Mouse (Mus musculus) T-helper 17 cell (primary cell): ENCODE results near the gene Anxa9.

ENCODE experiments used
- in situ Hi-C, 2 experiments: fragments of 300-600 bp; cut with MboI, MseI; formaldehyde crosslinking; loops; 1 replicate in 1 of 2; 2 replicates in 1 of 2; pipeline ENCODE4 v1.15.1; 2025; ENCODE audit warnings: high pct_unique_total_duplicates in 2 of 2

Gene Anxa9

DNA sequence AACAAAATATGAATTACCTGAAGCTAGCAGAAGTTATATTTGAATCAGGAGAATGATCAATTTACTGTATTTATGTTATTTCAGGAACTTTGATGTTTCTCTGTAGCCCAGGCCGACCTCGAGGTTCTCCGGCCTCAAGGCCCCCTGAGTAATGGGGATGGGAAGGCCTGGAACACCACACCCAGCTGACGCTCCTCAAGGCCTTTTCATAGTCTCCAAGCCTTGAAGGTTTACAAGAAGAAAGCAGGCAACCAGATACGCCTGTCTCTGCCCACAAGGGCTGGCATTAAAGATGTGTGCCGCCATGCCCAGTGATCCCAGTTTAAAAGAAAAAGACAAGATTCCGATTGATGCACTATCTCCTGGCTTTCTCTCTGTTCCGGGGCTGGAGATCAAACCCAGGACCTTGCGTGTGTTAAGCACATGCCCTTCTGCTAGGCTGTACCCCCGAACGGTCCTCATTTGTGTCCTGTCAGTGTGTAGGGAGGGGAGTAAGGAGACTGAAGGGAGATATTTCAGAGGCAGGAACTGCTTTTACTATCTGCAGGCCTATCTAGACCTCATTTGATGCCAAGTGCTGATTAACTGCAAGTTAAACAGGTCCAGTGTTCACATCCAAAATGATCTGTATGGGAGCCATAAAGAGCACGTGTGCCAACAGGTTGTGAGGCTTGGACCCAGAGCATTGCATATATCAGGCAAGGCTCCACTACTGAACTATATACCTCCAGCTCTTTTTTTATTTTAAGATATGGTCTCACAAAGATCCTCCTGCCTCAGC lies 22.3 kb downstream of the Anxa9 start:
- in situ Hi-C loops = no loop called here

DNA sequence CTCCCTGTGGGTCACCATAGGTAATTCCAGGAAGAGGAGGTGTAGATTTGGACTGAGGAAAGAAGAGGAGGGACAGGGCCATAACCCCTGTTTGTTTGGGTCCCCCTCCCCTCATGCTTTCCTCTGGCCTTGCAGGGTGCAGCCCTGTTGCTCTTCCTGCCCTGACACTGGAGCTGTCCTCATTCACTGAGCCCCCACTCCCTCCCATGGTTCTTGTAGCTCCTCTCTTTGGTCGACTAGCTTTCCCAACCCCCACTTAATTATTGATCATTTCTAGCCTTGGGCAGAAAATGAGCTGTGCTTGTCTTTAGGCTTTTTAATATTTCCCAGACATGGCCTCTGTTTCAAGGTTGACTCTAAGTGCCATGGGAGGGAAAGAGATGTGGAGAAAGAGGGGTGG lies 22.9 kb downstream of the Anxa9 start:
- in situ Hi-C loops = no loop called here

DNA sequence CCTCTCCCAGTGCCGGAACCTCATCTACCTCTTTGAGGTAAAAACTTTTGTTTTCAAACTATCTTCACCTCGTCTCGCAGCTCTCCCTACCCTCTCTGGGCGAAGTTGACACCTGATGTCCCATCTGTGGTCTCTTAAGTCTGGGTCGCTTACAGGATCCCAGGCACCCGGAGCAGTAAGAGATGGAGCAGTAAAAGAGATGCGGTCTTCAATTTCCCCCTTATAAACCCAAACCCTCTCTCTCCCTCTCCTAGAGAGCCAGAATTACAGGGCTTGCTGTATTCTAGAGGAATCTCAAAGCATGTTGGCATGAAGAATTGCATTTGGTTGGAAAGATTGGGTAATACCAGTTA lies 23.4 kb downstream of the Anxa9 start:
- in situ Hi-C loops = no loop called here

DNA sequence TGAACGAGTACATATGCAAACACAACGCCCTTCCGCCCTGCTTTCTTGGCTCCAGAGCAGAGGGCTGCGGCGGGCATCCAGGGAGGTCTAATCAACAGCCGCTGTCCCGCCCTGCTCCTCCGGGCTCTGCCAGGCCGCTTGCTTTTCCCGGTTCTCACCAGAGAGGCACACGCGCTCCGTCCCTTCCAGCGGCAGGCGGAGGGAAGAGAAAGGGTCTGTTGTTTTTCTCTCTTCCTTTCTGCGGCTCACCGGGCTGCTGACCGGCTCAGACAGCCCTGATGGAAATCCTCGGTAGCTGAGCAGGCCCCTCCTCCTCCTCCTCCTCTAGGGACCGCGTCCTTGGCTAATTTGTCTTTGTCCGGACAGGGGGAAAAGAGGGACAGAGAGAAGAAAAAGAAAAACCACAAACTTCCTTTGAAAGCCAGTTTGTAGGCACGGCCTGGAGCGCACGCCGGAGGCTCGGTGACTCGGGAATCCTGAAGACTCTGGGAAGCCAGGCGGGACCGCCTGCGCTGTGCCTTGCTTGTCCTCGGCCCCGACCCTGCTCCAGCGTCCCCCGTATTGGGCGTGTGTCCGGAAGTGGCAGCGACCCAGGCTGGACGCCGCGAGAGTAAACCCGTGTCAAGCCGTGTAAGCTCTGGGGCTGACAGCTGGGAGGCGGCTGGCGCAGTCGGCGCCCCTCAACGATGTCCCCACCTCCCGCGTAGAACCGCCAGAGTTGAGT lies 23.9 kb downstream of the Anxa9 start:
- in situ Hi-C loops = no loop called here

DNA sequence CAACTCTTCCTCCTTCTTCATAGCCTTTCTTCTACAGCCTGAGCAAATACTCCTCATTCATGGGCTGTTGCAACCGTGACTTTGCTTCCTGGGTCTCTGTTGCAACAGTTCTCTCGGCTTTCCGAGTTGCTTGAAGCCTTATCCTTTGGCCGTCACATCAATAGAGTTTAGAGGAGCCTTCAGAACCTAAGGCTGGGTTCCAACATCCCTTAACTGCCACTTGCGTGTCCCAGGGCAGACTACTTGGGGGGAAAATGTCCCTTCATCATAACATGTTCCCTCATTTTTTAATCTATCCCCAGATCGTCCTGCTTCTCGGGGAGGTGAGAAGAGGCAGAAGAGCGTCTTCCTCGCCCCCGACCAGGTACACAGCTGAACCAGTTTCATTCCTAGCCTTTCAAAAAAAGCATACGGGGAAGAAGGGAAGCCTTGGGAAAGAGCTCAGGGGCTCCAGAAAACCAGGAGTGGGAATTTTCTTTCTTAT lies 24.6 kb downstream of the Anxa9 start:
- in situ Hi-C loops = no loop called here

DNA sequence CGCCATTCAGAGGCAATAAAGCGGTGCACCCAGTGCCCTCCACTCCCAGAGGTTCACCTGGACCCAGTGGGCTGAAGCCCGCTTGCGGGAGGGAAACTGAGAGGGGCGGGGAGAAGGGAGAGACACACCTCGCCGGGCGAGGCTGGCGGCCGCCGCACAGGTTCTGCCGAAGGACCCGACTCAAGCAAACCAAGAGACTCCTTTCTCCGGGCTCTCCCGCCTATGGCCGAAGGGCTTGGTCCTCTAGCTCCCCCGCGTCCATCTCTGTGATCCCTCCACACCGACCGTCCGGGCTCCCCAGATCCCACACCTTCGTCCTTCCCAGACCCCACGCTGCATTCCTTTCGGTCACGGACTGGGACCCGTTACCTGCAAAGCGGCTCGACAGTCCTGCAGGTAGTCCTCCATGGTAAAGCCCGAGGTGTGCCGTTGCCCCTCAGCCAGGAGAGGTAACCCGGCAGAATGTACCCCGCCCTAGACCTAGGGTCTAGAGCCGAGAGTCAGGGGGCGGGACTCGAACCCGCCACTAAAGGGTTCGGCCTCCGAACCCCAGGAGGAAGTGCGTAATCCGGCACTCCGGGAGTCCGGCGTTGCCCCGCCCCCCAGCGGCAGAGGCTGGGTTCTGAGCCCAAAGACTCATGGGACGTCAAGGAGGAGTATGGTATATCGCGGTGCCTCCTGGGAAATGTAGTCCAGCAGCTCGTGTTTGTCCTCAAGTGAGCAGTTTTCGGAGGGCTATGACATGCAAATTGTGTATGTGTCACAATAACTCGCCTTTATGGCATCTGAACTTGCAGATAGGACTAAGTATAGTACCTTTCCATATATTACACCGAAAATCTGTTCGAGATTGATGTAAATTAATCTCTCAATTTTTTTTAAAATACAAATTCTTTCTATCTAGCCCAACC lies 25.5 kb downstream of the Anxa9 start, which contains the start of the genes Mindy1 and Prune1:
Mindy1 (plus strand) TSS at position 130 of the 911 bp plus-strand sequence.
Prune1 (minus strand) TSS at position 861 of the 911 bp plus-strand sequence.
- in situ Hi-C loops = no loop called here

DNA sequence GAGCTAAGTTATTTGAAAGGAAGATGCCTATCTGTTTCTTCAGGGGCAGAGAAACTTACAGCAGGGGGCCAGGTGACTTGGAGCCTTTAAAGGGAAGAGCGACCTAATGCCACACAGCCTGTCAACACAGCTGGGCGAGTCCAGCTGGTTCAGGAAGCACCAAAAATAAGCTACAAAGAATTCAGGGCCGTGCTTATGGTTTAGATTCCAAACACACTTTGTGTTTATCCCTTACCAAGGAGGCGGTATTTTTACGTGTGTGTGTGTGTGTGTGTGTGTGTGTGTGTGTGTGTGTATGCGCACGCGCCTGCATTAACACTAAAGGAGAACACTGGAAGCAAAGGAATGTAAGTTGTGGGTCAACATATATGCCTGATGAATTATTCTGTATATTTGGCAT lies 26.2 kb downstream of the Anxa9 start:
- in situ Hi-C loops = no loop called here

DNA sequence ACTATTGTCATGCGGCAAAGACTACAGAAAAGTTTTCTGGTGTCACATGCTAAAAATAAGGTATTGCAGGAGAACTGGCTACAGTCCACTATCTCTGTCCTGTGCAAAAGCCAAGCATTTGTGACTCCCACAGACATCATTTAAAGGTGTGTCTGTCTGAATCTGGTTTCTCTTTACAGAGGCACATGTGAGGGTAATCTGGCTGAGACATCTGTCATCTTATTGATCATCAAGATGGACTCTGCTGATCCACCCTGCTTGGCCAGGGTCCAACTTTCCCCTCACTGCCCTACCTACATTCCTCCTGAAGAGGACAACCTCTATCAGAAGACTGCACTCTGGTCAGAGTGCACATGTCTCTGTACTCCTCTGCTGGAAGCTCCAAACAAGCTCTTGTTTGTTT lies 29.8 kb downstream of the Anxa9 start:
- in situ Hi-C loops = no loop called here

DNA sequence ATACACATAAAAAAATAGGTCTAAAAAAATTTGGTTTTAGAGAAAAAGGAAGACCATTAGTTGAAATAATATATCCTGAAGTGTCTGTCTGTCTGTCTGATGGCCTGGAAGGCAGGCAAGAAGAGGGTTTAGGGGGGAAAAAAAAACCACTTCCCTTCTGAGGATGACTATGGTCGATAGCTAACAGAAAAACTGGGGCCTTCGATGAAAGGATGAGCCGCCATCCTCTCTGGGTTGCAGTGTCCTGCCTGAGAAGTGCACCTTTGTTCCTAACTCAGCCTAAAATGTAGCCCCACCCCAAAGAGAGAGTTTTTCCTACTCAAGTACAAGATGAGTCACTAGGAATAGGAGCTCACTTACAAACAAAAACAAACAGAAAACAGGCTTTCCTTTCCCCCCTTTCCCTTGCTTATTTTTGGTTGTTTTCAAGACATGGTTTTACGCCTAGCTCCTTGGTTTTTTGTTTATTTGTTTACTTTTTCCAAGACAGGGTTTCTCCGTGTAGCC lies 30.5 kb downstream of the Anxa9 start:
- in situ Hi-C loops = no loop called here

DNA sequence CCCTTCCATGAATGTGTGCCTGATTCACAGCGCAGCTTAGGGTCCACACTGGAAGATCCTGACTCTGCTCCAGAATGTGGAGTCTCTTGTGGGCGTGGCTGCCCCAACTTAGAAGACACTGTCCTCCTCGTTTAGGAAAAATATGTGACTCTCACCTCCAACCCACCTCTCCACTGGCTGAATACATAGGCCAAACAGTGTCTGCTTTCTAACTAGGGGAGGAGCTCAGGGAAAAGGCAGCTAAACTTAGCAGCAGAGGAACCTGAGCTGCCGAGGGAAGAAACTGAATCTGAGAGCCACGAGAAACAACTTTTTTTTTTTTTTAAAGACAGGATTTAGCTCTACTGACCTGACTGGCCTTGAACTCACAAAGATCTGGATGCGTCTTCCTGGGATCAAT lies 31.8 kb downstream of the Anxa9 start:
- in situ Hi-C loops = no loop called here

DNA sequence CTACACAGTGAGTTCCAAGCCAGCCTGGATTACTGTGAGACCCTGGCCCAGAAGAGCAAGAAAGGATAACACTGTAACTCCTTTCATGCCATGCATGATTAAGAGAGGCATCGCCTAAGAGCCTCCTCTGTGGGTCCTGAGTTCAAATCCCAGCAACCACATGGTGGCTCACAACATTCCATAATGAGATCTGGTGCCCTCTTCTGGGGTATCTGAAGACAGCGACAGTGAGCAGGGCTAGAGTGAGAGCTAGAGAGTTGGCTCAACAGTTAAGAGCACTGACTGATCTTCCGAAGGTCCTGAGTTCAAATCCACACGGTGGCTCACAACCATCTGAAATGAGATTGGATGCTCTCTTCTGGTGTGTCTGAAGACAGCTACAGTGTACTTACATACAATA lies 32.5 kb downstream of the Anxa9 start:
- in situ Hi-C loops = no loop called here

DNA sequence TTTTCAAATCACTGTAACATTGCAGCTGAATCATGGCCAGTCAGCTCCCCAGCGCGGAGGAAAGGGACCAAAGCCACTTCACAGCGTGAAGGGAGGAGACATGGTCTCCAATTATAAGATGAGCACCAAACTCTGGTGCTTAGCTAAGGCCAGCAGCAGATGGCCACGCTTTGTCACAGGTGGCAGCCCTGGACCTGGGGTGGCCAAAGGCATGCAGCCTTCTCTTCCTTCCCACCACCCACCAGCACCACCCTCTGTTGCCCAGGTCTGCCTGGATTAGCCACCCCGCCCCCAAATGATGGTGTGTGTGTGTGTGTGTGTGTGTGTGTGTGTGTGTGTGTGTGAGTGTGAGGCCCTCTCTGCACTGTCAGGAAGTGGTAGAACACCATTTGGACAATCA lies 33.5 kb downstream of the Anxa9 start:
- in situ Hi-C loops = no loop called here

DNA sequence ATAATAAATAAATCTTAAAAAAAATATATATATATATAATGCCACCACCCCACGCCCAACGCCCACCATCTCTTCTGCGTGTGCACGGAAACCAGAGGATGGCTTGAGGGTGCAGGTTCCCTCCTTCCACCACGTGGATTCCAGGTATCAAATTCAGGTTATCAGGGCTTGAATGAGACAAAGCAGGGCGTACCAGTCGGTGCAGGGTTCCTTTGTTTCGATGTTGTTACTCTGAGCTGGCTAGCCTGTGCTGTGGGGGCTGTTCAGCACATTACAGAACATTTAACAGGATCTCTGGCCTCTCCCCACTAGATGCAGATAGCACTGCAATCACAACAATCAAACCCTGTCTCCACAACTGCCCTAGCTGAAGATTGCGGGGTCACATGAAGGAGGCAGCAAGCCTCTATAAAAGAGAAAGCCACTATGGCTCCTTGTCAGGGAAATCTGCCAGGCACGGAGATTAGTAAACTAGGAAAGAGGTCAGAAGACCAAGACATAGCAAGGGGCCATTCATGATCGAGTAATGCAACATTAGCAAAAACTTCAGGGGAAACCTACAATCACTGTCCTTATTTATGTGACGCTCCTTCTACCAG lies 36.1 kb downstream of the Anxa9 start:
- in situ Hi-C loops = no loop called here

DNA sequence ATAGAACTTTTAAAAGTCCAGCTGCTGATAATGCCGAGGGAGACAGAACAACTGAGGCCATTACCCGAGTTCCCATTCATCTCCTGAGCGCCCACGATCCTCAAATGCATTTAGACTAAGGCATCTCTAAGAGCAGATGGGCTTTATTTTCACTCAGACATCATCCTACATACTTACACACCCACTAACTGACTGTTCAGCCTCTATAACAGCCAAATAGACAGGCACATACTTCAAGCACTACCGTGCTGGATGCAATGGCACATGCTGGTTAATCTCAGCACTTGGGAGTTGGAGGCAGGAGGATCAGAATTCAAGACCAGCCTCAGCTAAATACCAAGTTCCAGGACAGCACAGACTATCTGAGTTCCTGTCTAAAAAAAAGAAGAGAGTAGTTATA lies 37.2 kb downstream of the Anxa9 start:
- in situ Hi-C loops = loop anchor here in 1 of 2 experiments (10.0 kb wide), 1 partner anchor 125 kb away; the partner anchor contains the start of gene Tnfaip8l2

DNA sequence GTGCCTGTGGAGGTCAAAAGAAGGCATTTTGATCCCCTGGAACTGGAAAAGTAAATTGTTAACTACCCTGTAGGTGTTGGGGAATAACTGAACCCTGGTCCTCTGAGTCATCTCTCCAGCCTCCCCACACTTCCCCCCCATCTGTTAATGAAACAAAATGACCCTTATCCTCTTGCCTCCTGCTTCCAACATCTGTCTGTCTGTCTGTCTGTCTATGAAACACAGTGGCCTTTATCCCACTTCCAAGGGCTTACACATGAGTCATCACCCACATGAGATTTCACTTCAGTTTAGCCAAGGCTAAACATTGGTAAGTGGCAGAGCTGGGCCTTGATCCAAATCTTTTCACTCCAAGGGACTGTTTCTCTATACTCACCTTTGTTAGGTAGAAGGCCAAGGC lies 39.1 kb downstream of the Anxa9 start:
- in situ Hi-C loops = loop anchor here in 1 of 2 experiments (10.0 kb wide), 1 partner anchor 123 kb away; the partner anchor contains the start of gene Tnfaip8l2

DNA sequence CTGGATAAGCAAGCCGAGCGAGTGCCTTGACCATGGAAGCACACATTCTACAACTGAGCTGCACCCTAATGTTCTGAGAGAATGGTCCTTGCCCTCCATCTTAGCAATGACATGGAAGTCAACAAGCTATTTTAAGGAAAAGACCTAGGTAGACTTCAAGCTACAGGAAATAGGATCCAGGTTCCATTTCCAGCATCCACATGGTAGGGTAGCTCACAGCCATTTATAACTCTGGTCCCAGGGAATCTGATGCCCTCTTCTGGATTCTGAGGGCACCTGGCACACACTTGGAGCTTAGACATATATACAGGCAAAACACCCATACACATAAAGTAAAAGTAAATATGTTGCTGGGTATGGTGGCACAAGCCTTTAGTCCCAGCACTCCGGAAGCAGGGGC lies 40.9 kb downstream of the Anxa9 start:
- in situ Hi-C loops = loop anchor here in 1 of 2 experiments (10.0 kb wide), 1 partner anchor 121 kb away; the partner anchor contains the start of gene Tnfaip8l2

DNA sequence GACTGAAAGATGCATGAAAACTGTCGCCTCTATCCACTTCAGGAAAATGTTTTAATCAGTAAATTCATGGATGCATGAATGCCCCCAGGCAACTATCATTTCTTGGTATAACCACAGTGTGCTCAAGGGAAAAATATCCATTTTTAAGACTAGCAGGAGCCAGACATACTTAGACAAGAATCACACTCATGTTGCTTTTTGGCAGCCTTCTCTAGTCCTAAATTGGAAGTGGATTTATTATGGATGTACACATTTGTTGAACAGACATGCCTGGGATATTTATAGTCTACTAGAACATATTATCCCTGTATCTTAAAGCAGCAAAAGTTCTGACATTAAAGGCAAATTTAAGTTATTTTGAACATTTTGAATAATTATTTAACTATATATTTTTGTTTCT lies 42.3 kb downstream of the Anxa9 start:
- in situ Hi-C loops = loop anchor here in 1 of 2 experiments (10.0 kb wide), 1 partner anchor 120 kb away; the partner anchor contains the start of gene Tnfaip8l2

DNA sequence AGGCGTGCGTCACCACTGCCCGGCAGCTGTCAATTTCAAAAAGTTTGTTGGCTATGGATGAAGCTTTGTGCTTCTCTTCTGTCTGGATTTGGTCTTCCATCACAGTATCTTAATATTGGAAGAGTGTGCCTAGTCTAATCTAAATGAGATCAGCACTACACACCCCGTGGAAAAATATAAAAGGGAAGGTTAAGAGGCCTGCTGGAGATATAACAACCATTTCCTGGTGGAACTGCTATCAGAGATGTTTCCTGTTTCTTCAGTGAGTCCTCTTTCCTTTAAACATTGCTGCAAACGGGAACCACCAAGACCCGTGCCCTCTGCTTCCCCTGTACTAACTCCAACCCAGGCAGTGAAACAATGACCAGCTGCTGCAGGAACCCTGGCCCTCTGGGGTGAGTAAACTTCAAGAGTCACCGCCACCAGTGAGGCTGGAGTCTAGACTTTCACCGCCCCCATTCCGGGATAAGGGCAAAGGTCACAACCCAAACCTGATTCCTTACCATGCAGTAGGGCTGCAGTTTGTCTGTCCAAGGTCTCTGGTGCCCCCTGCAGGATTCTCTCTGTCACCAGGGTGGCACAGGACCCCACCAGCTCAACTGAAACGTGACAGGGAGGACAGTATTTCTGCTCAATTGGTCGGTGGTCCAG lies 43.8 kb downstream of the Anxa9 start:
- in situ Hi-C loops = loop anchor here in 1 of 2 experiments (10.0 kb wide), 1 partner anchor 118 kb away; the partner anchor contains the start of gene Tnfaip8l2

DNA sequence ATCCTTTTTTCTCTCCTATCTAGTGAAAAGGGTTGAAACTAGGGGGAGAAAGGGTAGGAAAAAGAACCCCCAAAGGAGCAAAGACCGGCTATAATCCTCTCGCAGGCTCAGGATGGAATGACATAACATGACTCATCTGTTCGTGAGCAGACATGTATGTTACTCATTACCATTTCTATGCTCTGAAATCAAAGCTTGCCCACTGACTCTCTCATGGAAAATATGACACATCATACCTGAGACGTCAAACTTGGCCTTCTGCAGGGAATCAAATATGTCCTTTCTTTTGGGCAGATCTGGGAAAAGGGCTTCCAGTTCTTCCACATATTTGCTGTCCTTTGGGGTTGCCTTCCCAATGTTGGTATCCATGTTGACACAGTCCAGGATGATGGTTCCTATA lies 45.0 kb downstream of the Anxa9 start:
- in situ Hi-C loops = loop anchor here in 1 of 2 experiments (10.0 kb wide), 1 partner anchor 117 kb away; the partner anchor contains the start of gene Tnfaip8l2

DNA sequence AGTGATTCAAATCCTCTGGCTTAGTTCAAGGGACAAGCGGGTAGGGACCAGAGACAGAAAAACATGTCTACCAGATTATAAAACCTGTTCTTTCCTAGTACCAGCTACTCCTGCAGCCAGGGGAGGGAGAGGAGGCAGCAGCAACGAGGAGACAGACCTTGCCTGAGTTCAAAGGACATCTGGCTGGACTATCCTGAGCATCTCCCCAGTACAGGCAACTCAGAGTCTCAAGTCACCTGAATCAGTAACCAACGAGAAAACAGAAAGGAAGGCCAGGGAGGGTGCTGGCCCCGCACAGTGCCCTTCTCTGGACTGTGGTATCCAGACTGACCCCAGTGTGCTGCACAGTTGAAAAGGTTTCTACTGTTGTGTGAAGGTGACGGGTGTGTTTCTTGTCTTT lies 50.0 kb downstream of the Anxa9 start:
- in situ Hi-C loops = loop anchor here in 1 of 2 experiments (5.0 kb wide), 1 partner anchor 50 kb away; no protein-coding TSS in a partner anchor
